Mouse (Mus musculus) kidney, embryonic 15.5 days (tissue): ENCODE measurements at regions not wholly inside any gene's neighbourhood (a gene's known extent, or its start where the extent isn't known, plus 50 kb on each side); places are given as distances from the start of the nearest gene placed in this dataset.

Source experiments
- ATAC-seq: fragments of 200-750 bp; cut with Nextera tagmentation; replicated peaks from 2 replicates; pipeline ENCODE4 v1.8.0; 2017; ENCODE audit warnings: moderate TSS enrichment; ENCODE audit not compliant: low FRiP score
- H3K27ac ChIP-seq: fragments of 300-500 bp; sonication (generic); 2 replicates; pipeline ENCODE4 v1.5.1; 2015; ENCODE audit warnings: mild to moderate bottlenecking, inconsistent platforms
- H3K27me3 ChIP-seq: fragments of 300-500 bp; sonication (generic); 2 replicates; pipeline ENCODE4 v1.6.1; 2015; ENCODE audit warnings: inconsistent platforms
- H3K36me3 ChIP-seq: fragments of 300-500 bp; sonication (generic); 2 replicates; pipeline ENCODE4 v1.6.1; 2015; ENCODE audit warnings: inconsistent platforms
- H3K4me1 ChIP-seq: fragments of 300-500 bp; sonication (generic); 2 replicates; pipeline ENCODE4 v1.6.1; 2015; ENCODE audit warnings: inconsistent platforms
- H3K4me2 ChIP-seq: fragments of 300-500 bp; sonication (generic); 2 replicates; pipeline ENCODE4 v1.6.1; 2015; ENCODE audit warnings: moderate library complexity, mild to moderate bottlenecking, inconsistent platforms
- H3K4me3 ChIP-seq: fragments of 300-500 bp; sonication (generic); replicated peaks from 2 replicates; pipeline ENCODE4 v1.5.1; 2015; ENCODE audit warnings: mild to moderate bottlenecking, inconsistent platforms
- H3K9ac ChIP-seq: fragments of 300-500 bp; sonication (generic); 2 replicates; pipeline ENCODE4 v1.6.1; 2015; ENCODE audit warnings: mild to moderate bottlenecking, inconsistent platforms
- H3K9me3 ChIP-seq: fragments of 300-500 bp; sonication (generic); replicated peaks from 2 replicates; pipeline ENCODE4 v1.6.1; 2016; ENCODE audit warnings: inconsistent platforms
- WGBS: fragments of 180-500 bp; shearing (Covaris S2); methylation state at CpG from one replicate; pipeline ENCODE4 v1.1.7; 2015; ENCODE audit warnings: mixed read lengths; 5-methylcytosine and 5-hydroxymethylcytosine counted together

- 78% methylated on average over 10 of the region's 10 CpGs for WGBS
- Histone ChIP-seq H3K36me3 (no peaks in the 10 kb centered on the region), H3K4me1 (no peaks in the 10 kb centered on the region), H3K27ac (no peak overlapping the region), H3K9me3 (no peaks in the 10 kb centered on the region), H3K9ac (no peak overlapping the region), H3K27me3 (no peaks in the 10 kb centered on the region), H3K4me2 (no peak overlapping the region), H3K4me3 (no peak overlapping the region)
- no peak for ATAC-seq
These were observed 164.5 kb downstream of the Sec61b start for GRCm38 (mm10) chr4:47638876-47639494.

DNA sequence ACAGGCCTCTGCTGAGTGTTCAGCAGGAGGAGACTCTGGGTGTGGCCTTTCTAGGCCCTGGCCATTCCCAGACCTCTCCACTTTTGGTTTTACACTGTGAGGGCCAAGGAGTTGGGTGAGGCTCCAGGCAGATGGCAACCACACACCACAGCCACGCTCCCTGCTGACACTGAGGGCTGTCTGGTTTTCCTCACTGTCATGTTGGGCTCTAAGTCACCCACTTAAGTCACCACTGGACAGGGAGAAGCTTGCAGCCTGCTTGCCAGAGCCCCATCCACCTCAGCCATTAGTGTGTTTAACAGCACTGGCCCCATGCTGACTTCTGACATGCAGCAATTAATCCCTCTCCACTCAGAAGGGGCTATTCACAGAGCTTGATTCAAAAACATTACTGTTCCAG lies 170.6 kb downstream of the Sec61b start:
- no peak overlapping the region for H3K27ac ChIP-seq
- ATAC-seq = no peak

GRCm38 (mm10) chr4:47648701-47649100 lies 174.2 kb downstream of the Sec61b start:
- H3K27ac ChIP-seq = no peak overlapping the region
- no peak overlapping the region for H3K4me2 ChIP-seq
- H3K27me3 ChIP-seq = no peaks in the 10 kb centered on the region
- H3K4me1 ChIP-seq = no peaks in the 10 kb centered on the region; the same call in 1 of the 2 replicates
- H3K36me3 ChIP-seq = no peaks in the 10 kb centered on the region
- no peak overlapping the region for H3K4me3 ChIP-seq
- ATAC-seq = no peak
- 65% methylated on average over 8 of the region's 8 CpGs for WGBS
- H3K9me3 ChIP-seq = 0 out of 2 replicates have a peak, but pooled peaks cover 3% of the 10 kb centered on the region
- no peak overlapping the region for H3K9ac ChIP-seq

More for the DNA sequence above, 170.6 kb downstream of the Sec61b start:
- Histone ChIP-seq H3K9ac (no peak overlapping the region), H3K36me3 (no peaks in the 10 kb centered on the region), H3K9me3 (0 out of 2 replicates have a peak, but pooled peaks cover 3% of the 10 kb centered on the region), H3K4me2 (no peak overlapping the region), H3K4me3 (no peak overlapping the region), H3K27me3 (no peaks in the 10 kb centered on the region), H3K4me1 (no peaks in the 10 kb centered on the region; the same call in 1 of the 2 replicates)
- 62% methylated on average over 1 of the region's 1 CpGs for WGBS

- Histone ChIP-seq H3K27ac (no peak overlapping the region), H3K9me3 (0 out of 2 replicates have a peak, but pooled peaks cover 3% of the 10 kb centered on the region)
These were observed 175.5 kb downstream of the Sec61b start for GRCm38 (mm10) chr4:47649951-47650350.

GRCm38 (mm10) chr4:47651521-47651920 lies 177.1 kb downstream of the Sec61b start:
- H3K9ac ChIP-seq = no peak overlapping the region
- no peaks in the 10 kb centered on the region for H3K27me3 ChIP-seq
- ATAC-seq = no peak
- H3K36me3 ChIP-seq = no peaks in the 10 kb centered on the region
- no peak overlapping the region for H3K27ac ChIP-seq
- 71% methylated on average over 10 of the region's 10 CpGs for WGBS
- no peak overlapping the region for H3K4me2 ChIP-seq
- H3K4me3 ChIP-seq = no peak overlapping the region
- H3K9me3 ChIP-seq = 0 out of 2 replicates have a peak, but pooled peaks cover 3% of the 10 kb centered on the region
- no peaks in the 10 kb centered on the region; the same call in 1 of the 2 replicates for H3K4me1 ChIP-seq

More at GRCm38 (mm10) chr4:47649951-47650350, 175.5 kb downstream of the Sec61b start:
- Histone ChIP-seq H3K9ac (no peak overlapping the region), H3K4me2 (no peak overlapping the region), H3K4me3 (no peak overlapping the region), H3K4me1 (no peaks in the 10 kb centered on the region; the same call in 1 of the 2 replicates), H3K36me3 (no peaks in the 10 kb centered on the region), H3K27me3 (no peaks in the 10 kb centered on the region)
- WGBS = 88% methylated on average over 3 of the region's 3 CpGs
- ATAC-seq = no peak

- Histone ChIP-seq H3K27ac (no peak overlapping the region), H3K4me3 (no peak overlapping the region), H3K9ac (no peak overlapping the region), H3K27me3 (no peaks in the 10 kb centered on the region), H3K4me2 (no peak overlapping the region), H3K4me1 (no peaks in the 10 kb centered on the region; the same call in 1 of the 2 replicates), H3K9me3 (no peaks in the 10 kb centered on the region), H3K36me3 (no peaks in the 10 kb centered on the region)
- WGBS = 83% methylated on average over 2 of the region's 2 CpGs
- ATAC-seq = no peak
These were observed 178.7 kb downstream of the Sec61b start for GRCm38 (mm10) chr4:47653143-47653542.

GRCm38 (mm10) chr4:47669519-47669918 lies 195.1 kb downstream of the Sec61b start:
- no peak overlapping the region for H3K4me3 ChIP-seq
- ATAC-seq = no peak
- no peaks in the 10 kb centered on the region for H3K36me3 ChIP-seq
- no peak overlapping the region for H3K9ac ChIP-seq
- WGBS = 72% methylated on average over 5 of the region's 5 CpGs
- no peaks in the 10 kb centered on the region for H3K4me1 ChIP-seq
- no peaks in the 10 kb centered on the region for H3K9me3 ChIP-seq
- H3K4me2 ChIP-seq = no peak overlapping the region
- H3K27ac ChIP-seq = no peak overlapping the region
- no peaks in the 10 kb centered on the region for H3K27me3 ChIP-seq

GRCm38 (mm10) chr4:47670476-47670875 lies 196.0 kb downstream of the Sec61b start:
- H3K9me3 ChIP-seq = no peaks in the 10 kb centered on the region
- H3K27me3 ChIP-seq = no peaks in the 10 kb centered on the region
- H3K27ac ChIP-seq = no peak overlapping the region
- no peaks in the 10 kb centered on the region for H3K36me3 ChIP-seq
- no peak for ATAC-seq
- no peaks in the 10 kb centered on the region for H3K4me1 ChIP-seq
- H3K4me3 ChIP-seq = no peak overlapping the region
- no peak overlapping the region for H3K4me2 ChIP-seq
- 68% methylated on average over 3 of the region's 3 CpGs for WGBS
- no peak overlapping the region for H3K9ac ChIP-seq

DNA sequence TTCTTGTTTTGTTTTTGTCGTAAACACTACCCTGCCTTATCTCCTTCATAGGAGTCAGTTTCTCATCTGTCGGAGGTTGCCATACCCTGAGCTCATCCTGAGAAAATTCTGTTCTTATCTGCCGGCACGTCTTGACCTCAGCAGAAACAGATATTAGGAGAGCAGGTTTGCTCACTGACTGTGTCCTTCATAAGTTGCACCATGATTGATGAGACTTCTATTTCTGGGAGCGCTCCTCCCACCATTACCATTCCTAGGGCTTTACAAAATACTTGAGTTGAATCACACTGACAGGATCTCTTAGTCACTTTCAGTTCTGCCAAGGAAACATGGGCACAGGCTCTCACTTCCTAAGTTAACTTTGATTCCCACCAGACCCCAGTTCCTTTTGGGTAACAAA lies 196.9 kb downstream of the Sec61b start:
- Histone ChIP-seq H3K4me1 (no peaks in the 10 kb centered on the region), H3K27ac (no peak overlapping the region), H3K9ac (no peak overlapping the region), H3K27me3 (no peaks in the 10 kb centered on the region), H3K36me3 (no peaks in the 10 kb centered on the region), H3K4me2 (no peak overlapping the region), H3K9me3 (no peaks in the 10 kb centered on the region), H3K4me3 (no peak overlapping the region)
- WGBS = 91% methylated on average over 5 of the region's 5 CpGs
- no peak for ATAC-seq

DNA sequence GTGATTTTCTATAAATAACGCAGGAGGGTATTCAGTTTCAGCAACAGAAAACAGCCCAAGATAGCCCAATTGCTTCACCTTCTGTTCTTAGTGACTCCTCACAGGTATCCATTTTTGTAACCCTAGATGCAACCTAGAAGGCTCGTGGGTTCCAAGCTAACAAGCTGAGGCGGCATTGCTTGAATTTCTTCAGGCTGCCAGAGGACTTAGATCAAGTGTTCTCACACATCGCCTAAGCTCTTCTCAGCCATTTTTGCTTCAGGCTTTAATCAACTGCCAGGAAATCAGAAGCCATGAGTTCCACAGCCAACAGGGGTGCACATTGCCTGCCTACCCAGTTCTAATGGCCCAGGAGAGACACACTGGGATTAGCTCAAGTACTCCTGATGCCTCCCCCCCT lies 206.7 kb downstream of the Sec61b start:
- no peaks in the 10 kb centered on the region for H3K36me3 ChIP-seq
- no peaks in the 10 kb centered on the region for H3K27me3 ChIP-seq
- ATAC-seq = no peak
- WGBS = 90% methylated on average over 4 of the region's 4 CpGs
- H3K4me2 ChIP-seq = no peak overlapping the region
- no peaks in the 10 kb centered on the region for H3K9me3 ChIP-seq
- H3K4me1 ChIP-seq = no peaks in the 10 kb centered on the region
- H3K9ac ChIP-seq = no peak overlapping the region
- no peak overlapping the region for H3K4me3 ChIP-seq
- no peak overlapping the region for H3K27ac ChIP-seq

DNA sequence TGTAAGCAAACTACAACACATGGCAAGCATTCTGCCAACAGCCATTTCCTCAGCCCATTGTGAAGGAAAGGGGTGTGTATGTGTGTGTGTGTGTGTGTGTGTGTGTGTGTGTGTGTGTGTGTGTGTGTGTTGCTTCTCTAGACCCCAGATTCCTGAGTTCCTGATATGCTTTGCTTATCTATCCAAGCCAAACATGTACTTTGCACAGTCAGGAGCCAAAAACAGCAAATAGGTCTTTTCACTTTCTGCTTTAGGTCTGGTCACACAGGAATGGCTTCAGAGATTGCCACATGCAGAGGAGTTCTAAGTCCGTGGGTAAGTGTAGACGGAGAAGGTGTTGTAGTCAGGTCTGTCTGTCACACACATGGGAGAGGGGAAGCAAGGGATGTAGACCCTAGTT lies 216.7 kb downstream of the Sec61b start:
- WGBS = 76% methylated on average over 2 of the region's 2 CpGs
- Histone ChIP-seq H3K4me1 (no peaks in the 10 kb centered on the region), H3K27ac (no peak overlapping the region), H3K4me3 (no peak overlapping the region), H3K4me2 (no peak overlapping the region), H3K27me3 (no peaks in the 10 kb centered on the region), H3K9ac (no peak overlapping the region), H3K9me3 (no peaks in the 10 kb centered on the region), H3K36me3 (no peaks in the 10 kb centered on the region)
- ATAC-seq = no peak

GRCm38 (mm10) chr4:47692654-47693053 lies 218.2 kb downstream of the Sec61b start:
- Histone ChIP-seq H3K4me2 (no peak overlapping the region), H3K9me3 (no peaks in the 10 kb centered on the region), H3K36me3 (no peaks in the 10 kb centered on the region), H3K4me1 (no peaks in the 10 kb centered on the region), H3K27me3 (no peaks in the 10 kb centered on the region), H3K9ac (no peak overlapping the region), H3K27ac (no peak overlapping the region), H3K4me3 (no peak overlapping the region)
- no peak for ATAC-seq

GRCm38 (mm10) chr4:47693221-47693620 lies 218.8 kb downstream of the Sec61b start:
- no peak for ATAC-seq
- Histone ChIP-seq H3K27ac (no peak overlapping the region), H3K4me2 (no peak overlapping the region), H3K36me3 (no peaks in the 10 kb centered on the region), H3K4me1 (no peaks in the 10 kb centered on the region), H3K9ac (no peak overlapping the region), H3K27me3 (no peaks in the 10 kb centered on the region), H3K4me3 (no peak overlapping the region), H3K9me3 (no peaks in the 10 kb centered on the region)
- 87% methylated on average over 12 of the region's 12 CpGs for WGBS
